Mouse (Mus musculus): ENCODE results near the gene Rnf135.
"Not testable (repeated sequence)": the region's sequence is repeated elsewhere in the genome, so short reads cannot be mapped to it uniquely, and the experiment has no call there.

Rnf135 gene

GRCm38 (mm10) chr11:80183705-80184255, at the start of gene Rnf135:
Gene Rnf135, plus strand, starts transcription at chr11:80183851.
- peak; percentile 97 to 98 for DNase-seq

DNA sequence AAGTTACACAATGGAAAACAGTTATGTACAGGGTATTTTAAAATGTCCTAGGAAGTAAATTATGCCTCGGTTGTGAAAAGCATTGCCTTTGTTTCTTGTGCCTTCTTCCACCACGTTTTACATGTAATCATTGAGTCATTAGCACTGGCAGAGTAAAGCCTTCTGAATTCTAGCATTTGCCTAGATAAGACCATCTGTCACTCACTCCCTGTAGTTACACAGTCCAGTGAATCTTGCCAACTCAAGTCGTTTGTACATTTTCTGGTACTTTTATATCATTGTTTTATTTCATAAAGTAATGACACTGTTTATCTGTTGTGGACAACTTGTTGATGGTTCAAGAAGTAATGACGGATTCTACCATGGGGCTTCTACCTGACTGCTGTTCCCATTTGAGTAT, 48.9 kb upstream of the Rnf135 start:
- no peak for DNase-seq

DNA sequence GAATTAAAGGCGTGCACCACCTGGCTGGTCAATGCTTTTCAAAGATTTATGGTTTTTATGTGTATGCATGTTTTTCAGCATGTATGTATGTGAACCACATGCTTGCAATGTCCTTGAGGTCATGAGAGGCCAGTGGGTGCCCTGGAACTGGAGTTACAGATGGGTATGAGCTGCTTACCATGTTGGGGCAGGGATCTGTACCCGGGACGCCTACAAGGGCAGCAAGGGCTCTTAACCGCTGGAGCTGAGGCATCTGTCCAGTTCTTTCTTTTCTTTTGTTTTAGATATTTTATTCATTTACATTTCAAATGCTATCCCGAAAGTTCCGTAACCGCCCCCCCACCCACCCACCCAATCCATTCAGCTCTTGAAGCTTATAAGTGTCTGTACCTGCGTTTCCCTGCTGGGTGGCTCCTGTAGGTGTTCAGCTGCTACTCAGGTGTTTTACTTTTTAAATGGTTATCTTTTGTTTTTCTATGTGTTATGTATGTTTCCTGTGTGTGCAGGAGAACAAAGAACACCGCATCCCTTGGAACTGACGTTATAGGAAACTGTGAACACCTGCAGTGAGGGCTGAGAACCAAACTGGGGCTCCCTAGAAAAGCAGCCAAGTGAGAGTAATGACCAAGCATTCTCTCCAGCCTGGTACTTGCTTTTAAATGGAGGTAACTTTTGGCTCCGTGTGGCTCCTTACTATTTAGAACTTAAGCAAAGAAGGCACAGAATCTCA, 47.5 kb upstream of the Rnf135 start:
- no peak for DNase-seq

DNA sequence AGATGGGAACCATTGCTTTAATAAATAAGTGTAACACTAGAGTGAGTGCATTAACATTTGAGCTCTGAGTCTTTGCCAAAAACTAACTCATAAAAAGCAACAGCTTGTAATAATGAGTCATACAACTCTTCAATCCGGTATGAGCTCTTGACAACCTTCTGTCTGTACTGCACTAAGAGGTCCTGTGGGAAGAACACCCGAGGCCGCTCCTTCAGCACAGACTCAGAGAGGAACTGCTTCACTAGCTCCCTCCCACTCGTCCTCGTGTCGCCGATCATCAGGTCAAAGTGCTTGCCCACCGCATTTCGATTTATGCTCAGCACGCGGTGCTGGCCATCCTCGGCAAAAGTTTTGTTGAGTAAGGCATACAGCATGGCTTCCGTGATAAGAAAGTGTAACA, 46.9 kb upstream of the Rnf135 start:
- no peak for DNase-seq

- DNase-seq = no peak
These were observed 45.9 kb upstream of the Rnf135 start for GRCm38 (mm10) chr11:80137773-80138172.

DNA sequence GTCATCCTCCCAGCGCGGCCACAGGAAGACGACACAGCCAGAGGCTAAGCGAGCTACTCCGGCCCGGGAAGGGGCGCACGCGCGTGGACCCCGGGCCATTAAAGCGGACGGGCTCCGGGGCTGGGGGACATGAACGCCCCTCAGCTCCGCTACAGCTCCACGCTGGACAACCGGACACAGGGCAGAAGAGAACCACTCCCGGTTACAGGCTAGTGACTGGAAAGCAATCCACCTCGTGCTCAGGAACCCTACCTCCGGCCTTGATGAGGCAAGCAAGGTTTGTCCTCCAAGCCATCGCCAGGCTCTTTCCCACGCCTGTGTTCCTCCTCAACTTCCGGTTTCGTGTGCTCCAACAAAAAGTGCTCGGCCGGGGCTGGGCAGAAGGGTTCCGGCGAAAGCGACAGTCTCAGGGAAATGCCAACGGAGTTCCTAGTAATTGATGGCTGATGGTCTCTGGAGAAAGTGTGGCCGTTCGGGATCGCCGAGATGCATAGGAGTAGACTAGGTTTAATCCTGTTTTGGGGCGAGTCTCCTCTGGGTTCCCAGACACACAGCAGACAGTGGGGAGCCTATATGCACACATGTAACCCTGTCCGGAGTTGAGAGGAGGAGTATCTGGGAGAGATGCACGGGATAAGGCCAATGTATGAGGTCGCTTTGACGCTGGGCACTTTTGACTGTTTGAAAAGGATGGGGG, 41.7 kb upstream of the Rnf135 start, which contains the start of gene Tefm:
Gene Tefm (minus strand): TSS at position 351 of the 697 bp plus-strand sequence.
- peak; percentile 80 to 87 for DNase-seq

DNA sequence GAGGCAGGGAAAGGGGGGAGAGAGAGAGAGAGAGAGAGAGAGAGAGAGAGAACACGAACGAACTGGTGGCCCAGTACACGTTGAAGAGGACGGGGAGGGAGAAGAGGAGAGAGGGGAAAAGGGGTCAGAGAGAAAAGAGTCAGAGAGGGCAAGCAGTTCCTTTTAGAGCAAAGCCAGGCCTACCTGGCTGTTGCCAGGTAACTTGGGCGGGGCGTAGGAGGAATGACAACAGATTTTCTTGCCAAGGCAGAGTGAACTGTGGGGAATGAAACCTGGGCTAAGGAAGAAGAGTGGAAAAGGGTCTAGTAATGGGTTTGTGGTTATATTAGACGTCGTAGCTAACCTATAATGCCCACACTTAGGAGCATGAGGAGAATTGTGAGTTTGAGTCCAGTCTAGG, 40.8 kb upstream of the Rnf135 start:
- peak in 1 of 2 experiments; percentile 44 for DNase-seq

DNA sequence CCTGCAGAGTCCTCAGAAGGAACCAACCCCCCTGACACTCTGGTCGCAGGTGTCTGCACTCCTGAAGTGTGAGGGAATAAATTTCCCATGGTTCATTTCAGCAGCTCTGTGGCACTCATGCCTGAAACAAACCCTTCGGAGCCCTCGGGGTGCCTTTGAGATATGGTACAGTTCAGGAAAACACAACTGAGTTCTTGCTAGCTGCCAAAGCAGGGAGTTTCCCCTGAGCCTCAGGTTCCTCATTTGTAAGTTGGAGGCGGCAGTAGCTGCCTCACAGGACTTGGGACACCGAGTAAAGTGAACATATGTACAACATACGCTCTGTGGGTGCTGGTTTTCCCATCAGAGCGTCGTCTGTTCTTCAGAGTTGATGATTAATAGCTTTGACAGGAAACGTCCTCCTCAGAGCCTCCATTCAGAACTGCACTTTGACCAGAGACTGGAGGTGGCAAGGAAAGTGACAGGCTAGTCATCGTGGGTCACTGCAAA, 37.8 kb upstream of the Rnf135 start:
- DNase-seq = peak; percentile 56 to 66

DNA sequence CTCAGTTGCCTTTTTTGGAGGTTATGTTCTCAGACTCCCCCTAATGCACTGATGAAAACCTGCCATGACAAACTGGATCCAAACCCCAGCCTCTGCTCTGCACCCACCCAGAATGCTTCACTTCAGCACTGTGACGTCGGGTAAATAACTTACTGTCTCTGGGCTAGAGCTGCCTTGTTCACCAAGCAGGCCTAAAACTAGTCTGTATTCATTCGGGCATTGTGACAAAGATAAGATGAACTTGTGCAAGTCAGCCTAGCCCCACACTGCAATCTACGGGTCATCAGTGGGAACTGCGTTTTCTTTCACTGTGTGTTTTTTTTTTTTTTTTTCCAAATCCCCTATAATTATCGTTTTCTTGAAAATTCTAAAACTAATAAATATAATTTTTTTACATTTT, 35.9 kb upstream of the Rnf135 start:
- no peak for DNase-seq

GRCm38 (mm10) chr11:80148313-80148712, 35.3 kb upstream of the Rnf135 start:
- peak in 1 of 2 experiments; percentile 74 for DNase-seq

- DNase-seq = not testable (repeated sequence)
These were observed 34.7 kb upstream of the Rnf135 start for GRCm38 (mm10) chr11:80148974-80149373.

- peak in 1 of 2 experiments; percentile 45 for DNase-seq
These were observed 34.1 kb upstream of the Rnf135 start for GRCm38 (mm10) chr11:80149412-80150023.

DNA sequence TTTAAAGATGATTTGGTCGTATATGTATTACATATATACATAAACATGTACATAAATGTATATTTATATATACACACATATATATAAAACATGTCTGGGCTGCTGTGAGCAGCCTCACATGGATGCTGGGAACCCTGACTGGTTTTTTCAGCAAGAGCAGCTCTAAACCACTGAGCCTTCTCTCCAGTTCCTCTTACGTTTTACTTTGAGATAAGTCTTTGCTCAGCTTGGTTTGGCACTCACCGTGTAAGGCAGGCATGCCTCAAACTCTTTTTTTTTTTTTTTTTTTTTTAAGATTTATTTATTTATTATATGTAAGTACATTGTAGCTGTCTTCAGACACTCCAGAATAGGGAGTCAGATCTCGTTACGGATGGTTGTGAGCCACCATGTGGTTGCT, 33.1 kb upstream of the Rnf135 start:
- no peak for DNase-seq

DNA sequence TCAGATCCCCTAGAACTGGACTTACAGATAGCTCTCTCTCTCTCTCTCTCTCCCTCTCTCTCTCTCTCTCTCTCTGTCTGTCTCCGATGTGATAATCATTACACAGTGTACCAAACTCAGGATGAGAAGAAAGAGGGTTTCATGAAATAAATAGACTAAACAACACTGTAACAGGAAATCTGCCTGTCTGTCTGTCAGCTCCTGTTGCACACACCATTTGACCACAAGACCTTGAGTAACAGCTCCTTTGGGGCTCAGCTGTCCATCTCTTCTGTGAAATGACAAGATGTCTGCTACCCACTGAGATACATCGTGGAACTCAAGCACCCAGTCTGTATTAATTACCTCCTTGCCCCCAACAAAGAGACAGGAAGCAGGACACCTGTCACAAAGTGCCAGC, 32.1 kb upstream of the Rnf135 start:
- no peak for DNase-seq

GRCm38 (mm10) chr11:80152376-80152775, 31.3 kb upstream of the Rnf135 start:
- DNase-seq = peak; percentile 40 to 48

DNA sequence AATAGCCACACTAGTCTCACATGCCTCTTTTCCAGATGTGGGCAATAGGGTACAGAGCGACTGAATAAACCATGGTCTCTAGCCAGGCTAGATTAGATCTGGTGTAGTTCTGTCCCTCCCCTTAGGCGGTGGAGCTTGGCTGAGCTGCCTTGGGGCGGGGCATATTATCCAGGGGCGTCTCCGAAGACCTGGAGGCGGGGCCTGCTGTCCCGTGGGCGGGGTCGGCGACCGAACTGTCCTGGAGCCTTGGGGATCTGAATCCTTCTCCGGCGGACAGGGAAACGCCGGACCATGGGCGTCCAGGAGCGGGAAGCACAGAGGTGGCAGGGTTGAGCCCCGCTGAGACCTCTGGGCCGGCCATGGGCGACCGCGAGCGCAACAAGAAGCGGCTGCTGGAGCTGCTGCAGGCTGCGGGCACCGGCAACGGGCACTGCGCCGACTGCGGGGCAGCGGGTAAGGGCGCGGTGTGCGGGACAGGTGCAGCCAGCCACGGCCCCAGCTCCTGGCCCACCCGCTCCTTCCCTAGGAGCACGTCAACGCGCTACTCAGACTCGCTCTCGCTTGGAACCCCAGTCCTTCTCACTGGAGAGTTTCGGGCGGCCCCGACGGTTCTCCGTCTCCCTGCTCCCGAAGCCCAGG, 29.7 kb upstream of the Rnf135 start, which contains the start of gene Adap2:
Gene Adap2 (plus strand): TSS at position 249 of the 639 bp plus-strand sequence.
- DNase-seq = peak; percentile 96 to 98

DNA sequence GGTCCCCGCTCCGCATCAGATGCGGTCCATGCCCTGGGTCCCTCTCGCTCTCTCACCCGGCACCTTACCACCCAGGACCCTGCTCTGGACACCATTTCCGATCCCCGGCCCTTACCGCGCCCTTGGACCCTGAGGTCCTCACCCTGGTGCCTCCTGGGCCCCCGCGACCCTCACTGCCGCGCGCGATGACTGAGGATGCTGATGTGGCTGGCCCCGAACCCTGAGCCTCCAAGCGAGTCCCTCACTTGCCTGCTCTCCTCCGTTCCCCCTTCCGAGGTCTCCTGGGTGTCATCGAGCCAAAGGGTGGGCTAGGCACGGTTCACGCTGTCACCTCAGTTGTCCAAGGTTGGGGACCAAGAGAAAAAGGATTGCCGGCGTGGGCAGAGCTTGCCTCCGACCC, 29.1 kb upstream of the Rnf135 start:
- no peak for DNase-seq

DNA sequence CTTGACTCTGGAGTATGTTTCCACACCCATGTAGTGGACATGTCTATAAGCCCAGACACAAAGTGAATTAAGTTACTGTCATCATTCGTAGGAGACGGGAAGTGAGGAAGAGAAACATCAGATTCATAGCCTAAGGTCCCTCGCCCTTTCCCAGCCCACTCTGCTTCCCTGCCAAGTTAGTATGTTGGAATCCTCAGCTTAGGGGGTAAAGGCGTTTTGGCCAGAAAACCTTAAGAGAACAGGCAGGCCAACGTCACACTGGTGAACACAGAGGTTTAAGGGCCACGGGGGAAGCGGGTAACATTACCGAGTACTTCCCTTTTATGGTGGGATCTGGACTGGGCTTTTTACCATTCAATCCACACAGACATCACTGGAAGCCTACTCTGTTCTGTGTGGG, 28.1 kb upstream of the Rnf135 start:
- no peak for DNase-seq

GRCm38 (mm10) chr11:80155961-80156360, 27.7 kb upstream of the Rnf135 start:
- DNase-seq = no peak

- DNase-seq = no peak
These were observed 26.8 kb upstream of the Rnf135 start for GRCm38 (mm10) chr11:80156841-80157240.

DNA sequence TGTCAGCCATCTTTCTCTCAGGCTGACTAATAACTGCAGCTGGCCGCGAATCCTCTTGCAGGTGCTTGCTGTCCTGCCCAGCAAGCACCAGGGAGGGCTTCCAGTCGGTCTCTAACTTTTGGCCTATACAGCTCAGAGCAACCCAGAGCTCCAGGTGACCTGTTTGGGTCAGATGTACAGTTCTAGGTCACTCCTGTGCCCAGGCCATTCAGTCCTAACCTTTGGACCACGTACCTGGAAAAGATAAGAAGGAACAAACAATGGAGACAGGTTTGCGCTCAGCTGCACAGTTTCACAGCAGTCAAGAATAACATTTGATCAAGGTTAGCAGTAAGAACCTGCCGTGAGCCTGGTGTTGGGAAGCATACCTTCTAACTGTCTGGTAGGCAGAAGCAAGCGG, 24.6 kb upstream of the Rnf135 start:
- DNase-seq = no peak

DNA sequence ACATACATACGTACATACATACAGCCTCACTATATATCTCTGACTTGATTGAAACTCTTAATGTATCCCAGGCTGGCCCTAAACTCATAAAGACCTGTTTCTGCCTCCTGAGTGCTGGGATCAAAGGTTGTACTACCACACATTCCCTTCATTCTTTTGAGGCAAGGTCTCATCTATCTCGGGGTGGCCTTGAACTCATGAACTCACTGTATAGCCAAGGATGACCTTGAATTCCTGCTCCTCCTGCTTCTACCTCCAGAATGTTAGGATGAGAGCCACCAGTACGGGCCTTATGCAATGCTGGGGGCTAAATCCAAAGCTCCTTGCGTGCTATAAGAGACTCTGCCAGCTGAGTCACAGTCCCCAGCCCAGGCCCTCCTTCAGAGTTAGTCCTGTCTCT, 22.6 kb upstream of the Rnf135 start:
- DNase-seq = no peak

Measured in kidney, postnatal 36 days (tissue).